Mouse (Mus musculus) limb, embryonic 14.5 days (tissue): Measurements from ENCODE around the gene Uchl1. TPM values are rescaled to one million over a fixed set of nuclear protein-coding genes. Genes with fewer than 3 reads are reported as not detected.

Experiments used
- ATAC-seq: fragments of 200-750 bp; cut with Nextera tagmentation; 2 replicates; pipeline ENCODE4 v1.8.0; 2017; ENCODE audit warnings: low read depth, moderate number of reproducible peaks, moderate TSS enrichment; ENCODE audit not compliant: low FRiP score
- DNase-seq: peaks from one replicate; pipeline ENCODE4 v3.0.0-alpha.2; 2015; ENCODE audit warnings: low spot score
- H3K27ac ChIP-seq: fragments of 300-500 bp; sonication (generic); replicated peaks from 2 replicates; pipeline ENCODE4 v1.5.1; 2014; ENCODE audit warnings: low read depth, mild to moderate bottlenecking, low read length, moderate library complexity, mixed read lengths
- H3K27me3 ChIP-seq: fragments of 300-500 bp; sonication (generic); 2 replicates; pipeline ENCODE4 v1.6.1; 2014; ENCODE audit warnings: low read length, mixed read lengths; ENCODE audit not compliant: control insufficient read depth, insufficient read depth
- H3K36me3 ChIP-seq: fragments of 300-500 bp; sonication (generic); 2 replicates; pipeline ENCODE4 v1.6.1; 2014; ENCODE audit warnings: mild to moderate bottlenecking, low read length, moderate library complexity, mixed read lengths; ENCODE audit not compliant: control insufficient read depth, insufficient read depth
- H3K4me1 ChIP-seq: fragments of 300-500 bp; sonication (generic); 2 replicates; pipeline ENCODE4 v1.6.1; 2014; ENCODE audit warnings: antibody characterized with exemption, low read length, mixed read lengths; ENCODE audit not compliant: control insufficient read depth, insufficient read depth
- H3K4me2 ChIP-seq: fragments of 300-500 bp; sonication (generic); replicated peaks from 2 replicates; pipeline ENCODE4 v1.6.1; 2014; ENCODE audit warnings: low read depth, mild to moderate bottlenecking, low read length, moderate library complexity; ENCODE audit not compliant: severe bottlenecking
- H3K4me3 ChIP-seq: fragments of 300-500 bp; sonication (generic); replicated peaks from 2 replicates; pipeline ENCODE4 v1.5.1; 2014; ENCODE audit warnings: low read length
- H3K9ac ChIP-seq: fragments of 300-500 bp; sonication (generic); 2 replicates; pipeline ENCODE4 v1.6.1; 2014; ENCODE audit warnings: mild to moderate bottlenecking, low read depth, low read length, moderate library complexity; ENCODE audit not compliant: severe bottlenecking
- H3K9me3 ChIP-seq: fragments of 300-500 bp; sonication (generic); 2 replicates; pipeline ENCODE4 v1.6.1; 2016; ENCODE audit warnings: low read length; ENCODE audit not compliant: control insufficient read depth
- POLR2A ChIP-seq: fragments of 200-500 bp; IDR thresholded peaks from 2 replicates; pipeline ENCODE4 v1.8.0; 2012; ENCODE audit warnings: inconsistent platforms, mild to moderate bottlenecking, moderate library complexity, borderline replicate concordance; ENCODE audit not compliant: insufficient read depth, insufficient read length; ENCODE audit errors: extremely low read depth
- WGBS: fragments of 180-500 bp; shearing (Covaris S2); extraction: QIAGEN DNeasy Blood & Tissue Kit; methylation state at CpG from one replicate; pipeline ENCODE4 v1.1.7; 2014; 5-methylcytosine and 5-hydroxymethylcytosine counted together
- polyA plus RNA-seq, 2 experiments: library from polyadenylated mRNA; depleted of rRNA in 1 of 2; stranded (reverse) in 1 of 2; unstranded in 1 of 2; fragments of >200 nt; fragmentation: Nextera tagmentation in 1 of 2; extraction: Ambion mirVana in 1 of 2; gene quantifications; 2 replicates each; pipeline versions ENCODE4 v1.2.1 to v1.2.3; 2012 to 2014

The Uchl1 gene
- polyA plus RNA-seq (2012; rRNA removed): 105 and 110 TPM in 2 replicates
- polyA plus RNA-seq (2014; fragmentation: Nextera tagmentation; extraction: Ambion mirVana): 77.4 and 81.0 TPM in 2 replicates

- ATAC-seq (peak; percentile 88), DNase-seq (peak; percentile 94)
- Histone ChIP-seq H3K9me3 (no peaks in the 10 kb centered on the region), H3K4me1 (peaks cover 12% of the 10 kb centered on the region; the same call in 1 of the 2 replicates), H3K27me3 (peaks cover 20% of the 10 kb centered on the region; the same call in 1 of the 2 replicates), H3K4me3 (peak within 1 kb of the TSS; percentile 57), H3K4me2 (peak within 1 kb of the TSS; percentile 100), H3K27ac (no peak within 1 kb of the TSS), H3K36me3 (no peaks in the 10 kb centered on the region), H3K9ac (peak within 1 kb of the TSS; percentile 56)
- peak; percentile 75; the same call in 1 of the 2 replicates for TF ChIP-seq POLR2A
- 1% methylated on average over 20 of the region's 20 CpGs for WGBS
Measured at GRCm38 (mm10) chr5:66675983-66676382, at the start of gene Uchl1. Uchl1 (plus strand) TSS chr5:66676091.

DNA sequence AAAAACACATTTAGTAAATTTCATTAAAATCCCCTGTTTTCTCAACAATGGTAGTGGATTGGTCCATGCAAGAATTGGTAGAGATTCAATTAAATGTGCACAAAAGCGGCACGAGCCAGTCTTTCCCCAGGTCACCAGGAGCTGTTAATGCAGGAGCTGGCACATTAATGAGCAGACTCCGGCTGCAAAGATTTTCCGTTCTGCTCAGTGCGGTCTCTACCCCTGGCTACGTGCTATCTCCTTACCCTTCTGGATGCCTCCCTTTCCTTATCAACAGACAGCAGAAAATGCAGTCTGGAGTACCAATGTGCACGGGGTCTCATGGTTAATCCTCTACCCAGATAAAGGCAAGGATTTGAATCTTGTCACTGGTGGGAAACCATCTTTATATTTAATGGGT lies 48.1 kb upstream of the Uchl1 start:
- DNase-seq (no peak), ATAC-seq (no peak)
- 47% methylated on average over 7 of the region's 7 CpGs for WGBS
- Histone ChIP-seq H3K9me3 (no peaks in the 10 kb centered on the region), H3K4me2 (no peak overlapping the region), H3K27me3 (no peaks in the 10 kb centered on the region), H3K4me1 (no peaks in the 10 kb centered on the region), H3K27ac (no peak overlapping the region), H3K4me3 (no peak overlapping the region), H3K9ac (no peak overlapping the region), H3K36me3 (no peaks in the 10 kb centered on the region)
- no peak for TF ChIP-seq POLR2A

- ATAC-seq (no peak), DNase-seq (no peak)
- no peak for TF ChIP-seq POLR2A
- Histone ChIP-seq H3K27ac (no peak overlapping the region), H3K9ac (no peak overlapping the region), H3K9me3 (no peaks in the 10 kb centered on the region), H3K4me3 (no peak overlapping the region), H3K36me3 (no peaks in the 10 kb centered on the region), H3K4me1 (no peaks in the 10 kb centered on the region), H3K4me2 (no peak overlapping the region), H3K27me3 (no peaks in the 10 kb centered on the region)
- WGBS: 61% methylated on average over 10 of the region's 10 CpGs
Measured at GRCm38 (mm10) chr5:66635459-66636079, 40.3 kb upstream of the Uchl1 start.

DNA sequence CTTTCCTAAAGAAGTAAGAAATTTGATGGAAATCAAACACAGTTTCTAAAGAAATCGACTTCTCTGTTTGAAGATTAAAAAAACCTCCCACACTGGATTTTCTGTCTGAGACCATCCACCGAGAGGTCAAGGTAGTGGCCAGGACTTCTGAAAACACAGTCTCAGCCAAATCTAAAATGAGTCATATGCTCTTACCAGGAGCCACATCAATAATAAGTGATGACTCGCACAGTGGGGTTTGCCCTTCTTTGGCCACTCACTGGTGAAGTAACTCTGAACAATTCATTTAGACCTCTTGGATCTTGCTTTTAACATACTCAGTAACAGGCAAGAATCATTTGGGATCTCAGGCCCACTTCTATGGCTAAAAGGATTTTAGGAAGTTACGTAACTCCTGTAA lies 33.7 kb upstream of the Uchl1 start:
- H3K27ac ChIP-seq: no peak overlapping the region
- H3K27me3 ChIP-seq: no peaks in the 10 kb centered on the region
- no peak overlapping the region for H3K4me2 ChIP-seq
- no peaks in the 10 kb centered on the region for H3K4me1 ChIP-seq
- H3K9me3 ChIP-seq: no peaks in the 10 kb centered on the region
- DNase-seq (no peak), ATAC-seq (no peak)
- TF ChIP-seq POLR2A: no peak
- H3K9ac ChIP-seq: no peak overlapping the region
- no peaks in the 10 kb centered on the region for H3K36me3 ChIP-seq
- H3K4me3 ChIP-seq: no peak overlapping the region
- WGBS: 91% methylated on average over 4 of the region's 4 CpGs

- no peak overlapping the region for H3K4me3 ChIP-seq
- 77% methylated on average over 5 of the region's 5 CpGs for WGBS
- no peaks in the 10 kb centered on the region for H3K27me3 ChIP-seq
- no peak for ATAC-seq
- DNase-seq: no peak
- no peak overlapping the region for H3K27ac ChIP-seq
- no peaks in the 10 kb centered on the region for H3K36me3 ChIP-seq
- no peaks in the 10 kb centered on the region for H3K9me3 ChIP-seq
- H3K4me2 ChIP-seq: no peak overlapping the region
- H3K9ac ChIP-seq: no peak overlapping the region
- TF ChIP-seq POLR2A: no peak
- no peaks in the 10 kb centered on the region for H3K4me1 ChIP-seq
Measured at GRCm38 (mm10) chr5:66643260-66643659, 32.6 kb upstream of the Uchl1 start.
